Mouse (Mus musculus) c-Kit-positive CD71-negative TER-119-negative erythroid progenitor cells, embryonic 14.5 days (primary cell): ENCODE data around the gene Fhit.
"Not testable (repeated sequence)": the region's sequence is repeated elsewhere in the genome, so short reads cannot be mapped to it uniquely, and the experiment has no call there.

ENCODE experiments used
- DNase-seq: peaks from one replicate; pipeline ENCODE4 v3.0.0-alpha.2; 2013; ENCODE audit warnings: low read depth

Gene Fhit

GRCm38 (mm10) chr14:10917893-10918803 lies 243.7 kb downstream of the Fhit start:
- DNase-seq, result no peak

- no peak for DNase-seq
Observed at GRCm38 (mm10) chr14:10908011-10908410, 253.8 kb downstream of the Fhit start.

DNA sequence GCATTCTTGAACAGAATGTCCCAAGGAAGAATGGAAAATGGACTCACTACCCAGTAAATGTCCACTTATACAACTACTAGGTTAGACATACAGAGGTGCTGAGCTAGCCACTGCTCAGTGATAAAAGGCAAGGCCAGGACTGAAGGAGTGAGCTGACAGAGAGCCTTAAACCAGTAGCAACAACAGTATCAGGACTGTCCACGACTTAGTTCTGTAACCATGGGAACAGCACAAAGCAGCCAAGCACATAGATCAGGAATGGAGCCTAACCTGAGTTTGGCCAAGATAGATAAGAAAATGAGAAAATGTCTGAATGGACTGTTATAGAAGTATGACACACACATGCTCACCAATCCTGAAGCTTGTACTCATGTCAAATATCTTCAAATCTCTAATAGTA lies 279.1 kb downstream of the Fhit start:
- DNase-seq, result no peak

DNA sequence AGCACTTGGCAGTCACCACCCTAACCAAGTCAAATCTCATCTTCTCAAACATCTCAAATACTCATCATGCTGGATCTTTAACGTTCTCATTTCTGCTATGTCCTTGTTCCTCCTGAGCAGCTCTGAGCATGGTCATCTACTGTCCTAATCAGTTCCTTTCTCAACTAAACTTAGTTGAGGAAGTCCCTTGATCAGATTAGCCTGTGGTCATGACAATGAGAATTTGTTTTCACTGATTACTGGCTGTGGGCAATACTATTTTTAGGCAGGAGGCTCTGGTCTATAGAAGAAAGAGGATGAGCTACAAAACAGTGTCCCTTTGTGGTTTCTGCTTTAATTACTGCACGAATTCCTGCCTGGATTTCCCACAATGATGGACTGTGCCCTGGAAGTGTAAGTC lies 281.1 kb downstream of the Fhit start:
- DNase-seq, result no peak

GRCm38 (mm10) chr14:10874595-10875372 lies 287.1 kb downstream of the Fhit start:
- no peak for DNase-seq

DNA sequence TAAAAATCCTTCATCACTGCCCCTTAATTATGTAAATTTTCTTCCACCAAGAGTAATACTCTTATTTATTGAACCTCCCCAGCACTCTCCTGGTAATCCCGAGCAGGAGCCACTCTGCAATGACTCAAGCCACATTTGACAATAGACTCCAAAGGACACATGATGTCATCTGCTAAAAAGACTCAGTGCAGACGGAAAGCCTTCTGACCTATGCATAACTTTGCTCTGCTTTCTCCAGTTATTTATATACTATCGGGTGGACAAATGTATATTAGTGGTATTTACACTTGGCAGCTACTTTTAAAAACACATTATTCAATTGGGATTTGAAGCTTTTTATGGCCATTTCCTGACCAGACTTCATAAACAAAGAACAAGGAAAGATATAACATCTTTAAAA lies 304.2 kb downstream of the Fhit start:
- no peak for DNase-seq

GRCm38 (mm10) chr14:10851936-10852335 lies 309.9 kb downstream of the Fhit start:
- DNase-seq, result no peak

- DNase-seq, result no peak
Observed at GRCm38 (mm10) chr14:10836001-10836400, 325.8 kb downstream of the Fhit start.

- no peak for DNase-seq
Observed at GRCm38 (mm10) chr14:10824819-10825218, 337.0 kb downstream of the Fhit start.

- no peak for DNase-seq
Observed at GRCm38 (mm10) chr14:10813551-10813950, 348.3 kb downstream of the Fhit start.

- no peak for DNase-seq
Observed at GRCm38 (mm10) chr14:10798489-10799180, 363.2 kb downstream of the Fhit start.

- no peak for DNase-seq
Observed at GRCm38 (mm10) chr14:10797595-10797994, 364.2 kb downstream of the Fhit start.

DNA sequence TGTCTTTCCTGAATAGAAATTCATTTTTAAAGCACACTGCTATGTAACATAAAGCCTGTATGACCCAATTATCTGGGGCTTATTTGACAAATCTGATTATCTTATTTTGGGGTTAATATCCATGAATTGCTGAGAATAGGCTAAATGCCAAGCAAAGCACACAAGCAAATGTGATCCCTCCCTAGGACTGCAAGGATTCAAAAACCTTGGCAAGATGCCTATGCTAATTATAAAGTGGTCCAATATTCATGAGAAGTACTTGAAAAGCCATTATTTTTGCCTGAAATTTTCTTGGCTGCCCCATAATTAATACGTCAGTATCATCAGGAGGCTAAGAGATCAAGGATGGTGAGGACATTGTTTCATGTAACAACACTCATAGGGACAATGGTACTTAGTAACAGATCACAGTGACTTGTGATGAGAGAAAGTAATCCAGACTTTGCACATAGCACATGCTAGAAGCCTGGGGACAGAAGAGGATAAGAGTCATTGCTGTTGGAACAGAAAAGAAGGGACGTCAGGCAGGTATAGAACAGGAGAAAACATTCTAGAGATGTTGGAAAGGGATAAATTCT lies 366.2 kb downstream of the Fhit start:
- DNase-seq, result no peak

DNA sequence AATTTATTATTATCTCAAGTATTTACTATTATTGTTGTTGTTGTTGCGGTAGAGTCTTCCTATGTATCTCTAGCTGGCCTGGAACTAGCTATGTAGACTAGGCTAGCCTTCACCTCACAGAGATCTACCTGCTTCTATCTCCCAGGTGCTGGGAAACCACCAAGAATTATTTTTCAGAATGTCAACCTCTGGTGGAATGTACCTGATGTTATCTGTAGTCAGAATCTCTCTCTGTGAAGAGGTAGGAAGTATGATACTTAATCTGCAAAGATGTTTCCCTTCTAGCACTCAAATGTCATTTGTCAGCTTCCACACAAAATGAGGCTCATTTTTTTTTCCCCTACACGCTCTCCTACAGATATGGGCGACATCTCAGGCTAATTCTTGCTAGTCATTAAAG lies 377.9 kb downstream of the Fhit start:
- no peak for DNase-seq

DNA sequence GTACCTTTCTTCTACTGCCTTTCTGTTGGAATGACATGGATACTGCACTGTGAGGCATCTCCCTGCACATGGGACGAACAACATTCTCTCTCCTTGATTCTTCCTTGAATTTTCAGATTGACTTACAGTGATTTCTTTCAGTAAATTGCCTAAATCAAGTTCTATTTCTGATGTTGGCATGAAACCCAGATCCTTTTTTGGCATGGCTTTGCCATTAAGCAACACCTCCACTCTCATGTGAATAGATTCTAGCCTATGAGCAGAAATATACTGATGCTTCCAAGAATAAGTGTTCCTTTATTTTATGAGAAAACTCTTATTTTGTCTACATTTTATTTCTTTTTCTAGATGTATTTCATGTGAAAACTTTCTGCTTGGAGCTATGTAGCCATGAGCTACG lies 383.1 kb downstream of the Fhit start:
- DNase-seq, result no peak

GRCm38 (mm10) chr14:10754883-10755282 lies 407.0 kb downstream of the Fhit start:
- not testable (repeated sequence) for DNase-seq

DNA sequence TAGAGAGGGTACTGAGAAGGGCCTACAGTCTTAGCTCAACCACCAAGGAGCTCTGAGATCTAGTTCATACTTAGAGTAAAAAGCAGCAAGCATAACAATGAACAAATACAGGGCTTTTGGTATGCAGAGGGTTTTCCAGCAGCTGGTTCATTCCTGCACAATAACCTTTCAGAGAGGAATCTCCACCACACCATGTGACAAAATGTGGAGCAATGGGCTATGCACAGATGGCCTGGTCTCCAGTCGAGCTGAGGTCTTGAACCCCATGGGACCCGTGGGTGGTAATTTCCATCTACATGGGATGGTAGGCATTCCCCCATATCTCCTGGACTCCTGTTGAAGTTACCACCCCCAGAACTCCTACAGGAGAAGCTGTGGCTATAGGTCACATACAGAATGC lies 423.8 kb downstream of the Fhit start:
- DNase-seq, result no peak

GRCm38 (mm10) chr14:10722525-10722924 lies 439.3 kb downstream of the Fhit start:
- DNase-seq, result no peak

GRCm38 (mm10) chr14:10712916-10713315 lies 448.9 kb downstream of the Fhit start:
- DNase-seq, result no peak

DNA sequence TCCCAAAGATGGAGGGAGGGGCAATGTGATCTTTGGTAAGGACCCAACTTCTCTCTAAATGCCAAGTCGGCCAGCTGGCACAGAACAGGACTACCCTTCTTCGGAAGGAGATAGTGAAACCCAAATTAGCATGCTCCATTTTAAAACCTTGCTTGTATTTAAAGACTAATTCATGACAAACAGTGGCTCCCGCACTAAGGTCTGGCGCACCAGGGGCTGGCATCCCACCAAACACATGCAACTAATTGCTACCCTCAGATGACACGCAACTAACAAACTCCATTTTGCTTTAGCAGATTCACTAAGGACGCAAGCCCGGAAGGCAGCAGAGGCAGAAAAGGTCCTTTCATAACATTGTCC lies 449.3 kb downstream of the Fhit start:
- DNase-seq, result no peak

DNA sequence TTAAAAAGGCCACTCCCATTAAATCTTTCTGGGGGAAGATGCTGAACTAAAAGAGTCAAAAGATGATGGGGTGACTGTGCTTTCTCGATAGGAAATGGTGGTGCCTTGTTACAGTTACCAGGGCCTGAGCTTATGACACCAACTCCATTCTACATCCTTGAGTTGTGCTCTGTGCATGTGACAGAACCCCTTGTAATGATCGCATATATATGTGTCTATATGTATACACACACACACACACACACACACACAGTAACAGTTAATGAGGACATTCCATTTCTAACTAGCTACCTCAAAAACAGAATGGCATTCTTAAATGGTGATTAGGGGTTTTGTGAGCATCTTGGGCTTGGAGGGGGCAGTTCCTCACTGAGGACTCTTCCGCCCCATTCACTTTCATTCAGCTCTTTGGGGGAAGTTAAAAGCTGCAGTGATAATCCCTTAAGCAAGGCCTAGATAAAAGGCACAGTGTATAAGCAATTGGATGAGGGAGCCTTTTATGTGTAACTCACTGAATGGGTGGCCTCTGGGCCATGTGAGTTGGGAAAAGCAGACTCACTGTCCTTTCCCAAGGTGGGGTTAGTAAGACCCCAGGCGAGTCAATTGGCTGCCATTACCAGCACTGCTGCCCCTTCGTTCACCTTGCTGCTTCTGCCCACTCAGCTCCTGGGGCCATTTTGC lies 449.9 kb downstream of the Fhit start:
- DNase-seq, result no peak
